Mouse (Mus musculus): ENCODE results near the gene Cldn15. TPM values are rescaled to one million over a fixed set of nuclear protein-coding genes. Genes with fewer than 3 reads are reported as not detected.
A peak's percentile ranks its signal among the peaks of the same experiment; 100 is the strongest.
"Not testable (repeated sequence)": the region's sequence is repeated elsewhere in the genome, so short reads cannot be mapped to it uniquely, and the experiment has no call there.

The Cldn15 gene
- total and polyA plus RNA-seq, 3 experiments: 1.2 to 2.1 TPM; not detected in 1

GRCm38 (mm10) chr5:136939284-136939683 is 27.1 kb upstream of the Cldn15 start:
- Histone ChIP-seq H3K27me3 (ENCODE audit: control insufficient read depth in 1 of 2, insufficient read depth in 2 of 2, low read length in 2 of 2) (no peaks in the 10 kb centered on the region), H3K36me3 (ENCODE audit: control insufficient read depth in 1 of 2, insufficient read depth in 2 of 2, low read length in 2 of 2) (no peaks in the 10 kb centered on the region; a peak in 1 of 4 replicates), H3K27ac (ENCODE audit: control insufficient read depth, low read depth, low read length) (no peak overlapping the region), H3K4me1 (ENCODE audit: control insufficient read depth in 1 of 2, insufficient read depth in 2 of 2, low read length in 2 of 2) (no peaks in the 10 kb centered on the region), H3K9me3 (replicated peaks; ENCODE audit: insufficient read depth, low read length) (no peaks in the 10 kb centered on the region), H3K4me3 (ENCODE audit: control insufficient read depth in 1 of 2, insufficient read depth in 1 of 2, low read depth in 2 of 2, low read length in 2 of 2) (no peak overlapping the region), H3K79me2 (ENCODE audit: control insufficient read depth, insufficient read depth, low read length, poor library complexity) (no peaks in the 10 kb centered on the region), H3K9ac (ENCODE audit: control insufficient read depth, low read depth, low read length, poor library complexity, severe bottlenecking) (no peak overlapping the region)
- TF ChIP-seq MYB (IDR thresholded peaks at IDR 0.05; ENCODE audit: low read depth, low read length) (no peak), CTCF (IDR thresholded peaks at IDR 0.05 in 2 of 3, conservative IDR thresholded peaks at IDR 0.05 in 1 of 3; ENCODE audit: control insufficient read depth in 1 of 3, insufficient read depth in 1 of 3, low read depth in 2 of 3, low read length in 3 of 3, poor library complexity in 1 of 3, severe bottlenecking in 1 of 3) (peak; percentile 70 to 82 (median 81)), TCF12 (IDR thresholded peaks at IDR 0.05; ENCODE audit: low read depth, low read length) (no peak), BHLHE40 (IDR thresholded peaks at IDR 0.05; ENCODE audit: borderline replicate concordance, low read depth, low read length) (no peak), RAD21 (IDR thresholded peaks at IDR 0.05; ENCODE audit: low read depth, low read length) (peak; percentile 47)
- DNase-seq (ENCODE audit: low read depth, low spot score): peak; percentile 58

DNA sequence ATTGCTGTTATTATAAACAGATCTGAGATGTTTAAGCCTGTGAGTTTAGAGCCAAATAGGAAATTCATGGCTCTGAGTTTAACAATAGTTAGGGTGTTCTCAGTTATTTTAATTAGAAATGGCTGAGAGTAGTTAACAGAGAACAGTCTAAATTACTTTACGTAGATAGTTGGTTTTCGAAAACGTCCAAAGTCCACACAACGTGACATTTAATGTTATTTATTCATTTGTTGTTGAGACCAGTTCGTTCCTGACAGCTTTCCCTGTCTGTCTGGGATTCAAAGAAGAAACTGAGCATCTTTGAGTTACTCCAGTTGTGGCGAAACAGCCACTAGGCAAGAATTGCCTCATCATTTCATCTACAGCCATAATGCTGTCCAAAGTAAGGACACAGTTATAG is 26.4 kb upstream of the Cldn15 start:
- not testable (repeated sequence) for H3K27me3 ChIP-seq (ENCODE audit: control insufficient read depth in 1 of 2, insufficient read depth in 2 of 2, low read length in 2 of 2); H3K4me3 ChIP-seq (ENCODE audit: control insufficient read depth in 1 of 2, insufficient read depth in 1 of 2, low read depth in 2 of 2, low read length in 2 of 2); H3K36me3 ChIP-seq (ENCODE audit: control insufficient read depth in 1 of 2, insufficient read depth in 2 of 2, low read length in 2 of 2); H3K27ac ChIP-seq (ENCODE audit: control insufficient read depth, low read depth, low read length); H3K9me3 ChIP-seq (replicated peaks; ENCODE audit: insufficient read depth, low read length); DNase-seq (ENCODE audit: low read depth, low spot score); H3K4me1 ChIP-seq (ENCODE audit: control insufficient read depth in 1 of 2, insufficient read depth in 2 of 2, low read length in 2 of 2); H3K9ac ChIP-seq (ENCODE audit: control insufficient read depth, low read depth, low read length, poor library complexity, severe bottlenecking); H3K79me2 ChIP-seq (ENCODE audit: control insufficient read depth, insufficient read depth, low read length, poor library complexity)

- H3K9ac ChIP-seq (ENCODE audit: control insufficient read depth, low read depth, low read length, poor library complexity, severe bottlenecking): no peak overlapping the region
- H3K79me2 ChIP-seq (ENCODE audit: control insufficient read depth, insufficient read depth, low read length, poor library complexity): no peaks in the 10 kb centered on the region
- no peaks in the 10 kb centered on the region for H3K4me1 ChIP-seq (ENCODE audit: control insufficient read depth in 1 of 2, insufficient read depth in 2 of 2, low read length in 2 of 2)
- no peak overlapping the region for H3K4me3 ChIP-seq (ENCODE audit: control insufficient read depth in 1 of 2, insufficient read depth in 1 of 2, low read depth in 2 of 2, low read length in 2 of 2)
- TF ChIP-seq ELF1 (IDR thresholded peaks at IDR 0.05; ENCODE audit: low read depth, low read length): no peak
- no peak for TF ChIP-seq BHLHE40 (IDR thresholded peaks at IDR 0.05; ENCODE audit: borderline replicate concordance, low read depth, low read length)
- TF ChIP-seq RCOR1 (IDR thresholded peaks at IDR 0.05; ENCODE audit: low read depth, low read length): no peak
- TF ChIP-seq ETS1 (IDR thresholded peaks at IDR 0.05; ENCODE audit: low read depth, low read length): no peak
- no peak for TF ChIP-seq POLR2AphosphoS2 (IDR thresholded peaks at IDR 0.05; ENCODE audit: low read length)
- no peak for TF ChIP-seq MAZ (IDR thresholded peaks at IDR 0.05; ENCODE audit: low read depth, low read length)
- TF ChIP-seq ZKSCAN1 (IDR thresholded peaks at IDR 0.05; ENCODE audit: low read depth, low read length): no peak
- no peak for TF ChIP-seq ZMIZ1 (IDR thresholded peaks at IDR 0.05; ENCODE audit: low read depth, low read length)
- no peak for TF ChIP-seq CHD1 (IDR thresholded peaks at IDR 0.05; ENCODE audit: low read depth, low read length)
- no peak for TF ChIP-seq MAX (IDR thresholded peaks at IDR 0.05; ENCODE audit: low read length)
- TF ChIP-seq CHD2 (IDR thresholded peaks at IDR 0.05; ENCODE audit: low read length): no peak
- no peak for TF ChIP-seq UBTF (IDR thresholded peaks at IDR 0.05; ENCODE audit: borderline replicate concordance, insufficient read depth, low read depth, low read length)
- TF ChIP-seq MXI1 (IDR thresholded peaks at IDR 0.05; ENCODE audit: low read depth, low read length): no peak
- no peak for TF ChIP-seq MYB (IDR thresholded peaks at IDR 0.05; ENCODE audit: low read depth, low read length)
- TF ChIP-seq E2F4 (IDR thresholded peaks at IDR 0.05; ENCODE audit: borderline replicate concordance, low read depth, low read length): no peak
- no peak for TF ChIP-seq SIN3A (IDR thresholded peaks at IDR 0.05; ENCODE audit: low read length)
- TF ChIP-seq USF1 (IDR thresholded peaks at IDR 0.05; ENCODE audit: low read depth, low read length): no peak
- no peak for TF ChIP-seq KAT2A (conservative IDR thresholded peaks at IDR 0.05; ENCODE audit: low read depth, low read length)
- H3K27me3 ChIP-seq (ENCODE audit: control insufficient read depth in 1 of 2, insufficient read depth in 2 of 2, low read length in 2 of 2): no peaks in the 10 kb centered on the region
- no peaks in the 10 kb centered on the region for H3K9me3 ChIP-seq (replicated peaks; ENCODE audit: insufficient read depth, low read length)
- no peak for DNase-seq (ENCODE audit: low read depth, low spot score)
- no peak overlapping the region for H3K27ac ChIP-seq (ENCODE audit: control insufficient read depth, low read depth, low read length)
- H3K36me3 ChIP-seq (ENCODE audit: control insufficient read depth in 1 of 2, insufficient read depth in 2 of 2, low read length in 2 of 2): no peaks in the 10 kb centered on the region; a peak in 1 of 4 replicates
Measured at GRCm38 (mm10) chr5:136940845-136941560, 25.4 kb upstream of the Cldn15 start.

All from MEL (cell line).